Mouse (Mus musculus) brown adipose tissue, adult 24 weeks (tissue): Measurements from ENCODE around the gene Bace1. TPM values are rescaled to one million over a fixed set of nuclear protein-coding genes. Genes with fewer than 3 reads are reported as not detected.
"Not testable (repeated sequence)": the region's sequence is repeated elsewhere in the genome, so short reads cannot be mapped to it uniquely, and the experiment has no call there.

Source experiments
- H3K27ac ChIP-seq: fragments of 200-500 bp; replicated peaks from 2 replicates; pipeline ENCODE4 v1.5.1; 2012; ENCODE audit warnings: low read depth, mild to moderate bottlenecking, low read length
- H3K4me1 ChIP-seq: fragments of 200-500 bp; 2 replicates; pipeline ENCODE4 v1.6.1; 2012; ENCODE audit warnings: low read length, mixed read lengths; ENCODE audit not compliant: control insufficient read depth, insufficient read depth, insufficient read length
- H3K4me3 ChIP-seq: fragments of 200-500 bp; 2 replicates; pipeline ENCODE4 v1.5.1; 2012; ENCODE audit warnings: low read depth, mild to moderate bottlenecking, low read length, moderate library complexity; ENCODE audit not compliant: insufficient read depth
- polyA plus RNA-seq: library from polyadenylated mRNA; stranded (reverse); fragments of >200 nt; gene quantifications from 2 replicates; pipeline ENCODE4 v1.2.4, GENCODE M21; 2012; ENCODE audit not compliant: missing spikeins, insufficient read depth, insufficient read length

Gene Bace1
- polyA plus RNA-seq, 1 experiment = 9.3 TPM

GRCm38 (mm10) chr9:45818406-45819011 lies 19.9 kb upstream of the Bace1 start:
- H3K4me1 ChIP-seq = no peaks in the 10 kb centered on the region
- no peak overlapping the region for H3K27ac ChIP-seq

GRCm38 (mm10) chr9:45827663-45828290 lies 10.6 kb upstream of the Bace1 start:
- no peak overlapping the region for H3K27ac ChIP-seq
- H3K4me1 ChIP-seq = no peaks in the 10 kb centered on the region
- peak overlapping the region; percentile 86 for H3K4me3 ChIP-seq

More at GRCm38 (mm10) chr9:45818406-45819011, 19.9 kb upstream of the Bace1 start:
- no peak overlapping the region for H3K4me3 ChIP-seq

GRCm38 (mm10) chr9:45828291-45828963 lies 10.0 kb upstream of the Bace1 start, which contains the start of gene Cep164:
Cep164 (minus strand) TSS chr9:45828691.
- H3K4me3 ChIP-seq = peak within 1 kb of the TSS; percentile 86
- H3K4me1 ChIP-seq = no peaks in the 10 kb centered on the region
- no peak within 1 kb of the TSS for H3K27ac ChIP-seq

- H3K27ac ChIP-seq = no peak overlapping the region
- H3K4me3 ChIP-seq = peak overlapping the region; percentile 18; the same call in 1 of the 2 replicates
- H3K4me1 ChIP-seq = no peaks in the 10 kb centered on the region
Observed at GRCm38 (mm10) chr9:45829107-45829506, 9.3 kb upstream of the Bace1 start.

- no peak overlapping the region for H3K27ac ChIP-seq
- H3K4me3 ChIP-seq = no peak overlapping the region
- H3K4me1 ChIP-seq = no peaks in the 10 kb centered on the region
Observed at GRCm38 (mm10) chr9:45832898-45833297, 5.5 kb upstream of the Bace1 start.

DNA sequence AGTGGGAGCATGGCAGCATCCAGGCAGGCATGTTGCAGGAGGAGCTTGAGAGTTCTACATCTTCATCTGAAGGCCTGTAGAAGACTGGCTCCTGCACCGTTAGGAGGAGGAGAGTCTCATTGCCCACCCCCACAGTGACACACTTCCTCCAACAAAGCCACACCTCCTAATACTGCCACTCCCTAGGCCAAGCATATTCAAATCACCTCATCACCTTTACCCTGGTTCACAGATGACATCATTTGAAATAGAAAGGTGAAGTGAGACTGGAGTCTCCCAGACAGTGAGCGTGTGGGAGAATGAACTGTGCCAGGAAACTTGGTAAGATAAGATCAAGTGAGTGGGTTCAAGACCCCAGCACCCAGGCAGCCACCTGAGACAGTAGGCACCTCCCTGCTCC lies 4.9 kb upstream of the Bace1 start:
- H3K4me3 ChIP-seq = no peak overlapping the region

GRCm38 (mm10) chr9:45838069-45838433 lies 329 bp upstream of the Bace1 start:
- Histone ChIP-seq H3K27ac (no peak overlapping the region), H3K4me3 (peak overlapping the region; percentile 83), H3K4me1 (peaks cover 16% of the 10 kb centered on the region)

More for the DNA sequence above, 4.9 kb upstream of the Bace1 start:
- H3K4me1 ChIP-seq = no peaks in the 10 kb centered on the region
- no peak overlapping the region for H3K27ac ChIP-seq

DNA sequence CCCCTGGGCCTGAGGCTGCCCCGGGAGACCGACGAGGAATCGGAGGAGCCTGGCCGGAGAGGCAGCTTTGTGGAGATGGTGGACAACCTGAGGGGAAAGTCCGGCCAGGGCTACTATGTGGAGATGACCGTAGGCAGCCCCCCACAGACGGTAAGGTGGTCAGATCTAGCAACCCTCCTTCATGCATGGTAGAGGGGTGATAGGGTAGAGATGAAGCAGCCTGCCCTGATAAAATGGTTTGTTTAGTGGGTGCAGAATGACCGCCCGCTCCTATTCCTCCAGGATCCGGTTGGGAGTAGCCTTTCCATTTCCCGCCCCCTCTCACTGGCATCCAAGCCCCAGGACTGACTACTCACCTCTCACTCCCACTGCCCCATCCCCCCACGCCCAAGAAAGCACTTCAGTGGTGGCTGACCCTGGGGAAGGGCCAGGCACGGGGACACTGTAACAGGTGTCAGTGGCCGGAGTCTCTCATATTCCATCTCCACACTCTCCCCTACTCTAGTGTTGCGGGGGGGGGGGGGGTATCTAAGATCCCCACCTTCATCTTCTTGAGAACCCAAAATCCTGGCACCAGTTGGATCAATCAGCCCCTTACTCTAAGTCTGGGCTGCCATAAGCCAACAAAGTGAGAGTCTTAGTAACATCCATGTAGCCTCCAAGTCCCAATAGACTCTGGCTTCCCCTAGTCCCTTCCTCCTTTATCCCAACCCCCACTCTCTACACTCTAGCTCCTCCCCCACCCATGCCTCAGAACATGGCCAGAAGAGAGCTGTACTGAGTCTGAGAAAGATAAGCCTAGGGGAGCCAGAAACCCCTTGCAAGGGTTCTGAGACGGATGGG lies 980 bp downstream of the Bace1 start:
- H3K27ac ChIP-seq = no peak overlapping the region
- peaks cover 16% of the 10 kb centered on the region for H3K4me1 ChIP-seq
- peak overlapping the region; percentile 83 for H3K4me3 ChIP-seq

DNA sequence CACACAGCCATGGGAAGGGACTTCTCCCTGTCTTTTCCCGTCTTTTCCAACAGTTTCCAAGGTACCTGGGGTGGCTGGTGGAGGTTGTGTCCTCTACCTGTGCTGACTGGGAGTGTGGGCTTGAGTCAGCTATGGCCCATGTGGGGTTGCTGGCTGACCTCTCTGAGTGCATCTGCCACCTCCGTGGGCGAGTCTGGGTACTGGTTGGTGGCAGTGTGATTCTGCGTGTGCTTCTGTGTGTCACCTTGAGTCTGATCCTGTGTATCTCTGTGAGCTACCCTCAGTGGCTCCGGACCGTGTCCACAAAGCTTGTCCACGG lies 1.6 kb downstream of the Bace1 start:
- Histone ChIP-seq H3K27ac (no peak overlapping the region), H3K4me3 (peak overlapping the region; percentile 83), H3K4me1 (peaks cover 16% of the 10 kb centered on the region)

DNA sequence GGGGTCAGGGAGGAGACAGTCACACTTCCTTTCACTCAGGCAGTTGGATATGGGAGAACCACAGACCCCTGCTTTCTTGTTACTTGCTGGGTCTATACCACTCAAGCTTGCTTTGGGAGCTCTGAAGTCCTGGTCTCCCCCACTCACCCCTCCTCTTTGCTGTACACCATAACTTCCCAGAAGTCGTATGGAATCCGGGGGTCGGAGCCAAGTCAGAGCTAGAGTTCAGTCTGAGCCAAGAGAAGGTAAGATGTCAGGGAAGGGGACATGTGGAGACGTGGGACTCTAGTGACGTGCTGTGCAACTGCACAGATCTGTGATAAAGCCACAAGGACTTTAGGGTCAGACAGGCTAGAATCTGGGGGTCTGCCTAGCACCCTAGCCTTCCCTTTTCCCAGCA lies 2.0 kb downstream of the Bace1 start:
- peaks cover 16% of the 10 kb centered on the region for H3K4me1 ChIP-seq
- H3K27ac ChIP-seq = no peak overlapping the region
- peak overlapping the region; percentile 83 for H3K4me3 ChIP-seq

DNA sequence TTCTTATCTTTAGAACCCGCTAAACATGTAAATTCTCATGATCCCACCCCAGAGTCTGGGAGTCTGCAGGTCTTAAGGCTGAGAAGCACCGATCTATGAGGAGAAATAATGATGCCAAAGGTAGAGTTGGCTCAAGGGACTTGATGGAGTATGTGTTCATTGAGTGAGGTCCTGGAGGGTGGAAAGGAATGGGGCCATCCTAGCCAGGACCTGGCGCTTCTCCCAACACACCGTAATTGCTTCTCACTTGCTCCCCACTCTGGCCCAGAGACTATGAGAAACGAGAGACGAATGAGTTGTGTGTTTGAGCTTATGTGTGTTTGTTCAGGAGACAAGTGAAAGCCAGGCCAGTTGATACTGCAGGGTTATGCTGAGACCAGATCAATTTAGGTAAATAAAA lies 3.1 kb downstream of the Bace1 start:
- H3K4me1 ChIP-seq = peaks cover 16% of the 10 kb centered on the region
- no peak overlapping the region for H3K27ac ChIP-seq
- H3K4me3 ChIP-seq = no peak overlapping the region

DNA sequence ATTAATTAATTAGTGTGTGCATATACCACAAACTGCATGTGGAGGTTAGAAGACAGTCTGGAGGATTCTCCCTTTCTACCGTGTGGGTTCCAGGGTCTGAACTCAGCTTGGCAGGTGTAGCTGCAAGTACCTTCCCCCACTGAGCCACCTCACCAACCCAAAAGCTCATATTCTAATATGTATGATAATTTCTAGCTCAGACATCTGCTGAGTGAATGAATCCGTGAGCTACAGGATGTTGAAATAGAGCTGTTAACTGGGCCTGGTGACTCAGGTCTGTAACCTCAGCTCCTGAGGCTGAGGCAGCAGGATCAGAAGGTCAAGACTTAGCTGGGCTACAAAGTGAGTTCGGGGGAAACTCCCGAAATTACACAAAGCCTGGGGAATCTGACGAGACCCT lies 4.6 kb downstream of the Bace1 start:
- H3K4me1 ChIP-seq = peaks cover 16% of the 10 kb centered on the region
- H3K27ac ChIP-seq = no peak overlapping the region
- no peak overlapping the region for H3K4me3 ChIP-seq

DNA sequence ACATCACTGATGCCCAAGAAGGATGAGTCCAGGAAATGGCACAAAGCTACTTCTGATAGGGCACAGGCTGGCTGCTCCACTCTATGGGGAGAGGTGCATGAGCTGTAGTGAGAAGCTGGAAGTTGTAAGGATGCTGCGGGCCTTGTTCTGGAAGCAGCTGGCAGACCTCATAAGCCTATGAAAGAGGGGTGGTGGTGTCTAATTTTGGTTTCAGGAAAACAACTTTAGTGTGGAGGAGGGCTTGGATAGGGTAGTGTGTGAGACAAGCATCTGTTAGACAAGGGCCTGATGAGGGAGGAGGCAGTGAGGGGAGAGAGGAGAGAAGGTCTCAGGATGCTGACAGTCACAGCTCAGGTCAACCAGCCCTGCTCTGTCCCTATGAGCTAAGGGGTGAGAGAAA lies 5.4 kb downstream of the Bace1 start:
- H3K4me3 ChIP-seq = no peak overlapping the region
- H3K27ac ChIP-seq = no peak overlapping the region
- H3K4me1 ChIP-seq = peaks cover 21% of the 10 kb centered on the region

- peaks cover 20% of the 10 kb centered on the region for H3K4me1 ChIP-seq
- no peak overlapping the region for H3K4me3 ChIP-seq
- no peak overlapping the region for H3K27ac ChIP-seq
Observed at GRCm38 (mm10) chr9:45845541-45845940, 7.2 kb downstream of the Bace1 start.

GRCm38 (mm10) chr9:45846176-45846575 lies 7.8 kb downstream of the Bace1 start:
- peaks cover 20% of the 10 kb centered on the region for H3K4me1 ChIP-seq
- H3K27ac ChIP-seq, H3K4me3 ChIP-seq: not testable (repeated sequence)
